Mouse (Mus musculus) intestine, embryonic 14.5 days (tissue): ENCODE measurements around the gene R3hdm2. TPM values are rescaled to one million over a fixed set of nuclear protein-coding genes. Genes with fewer than 3 reads are reported as not detected.

Source experiments
- ATAC-seq: fragments of 200-750 bp; cut with Nextera tagmentation; replicated peaks from 2 replicates; pipeline ENCODE4 v1.8.0; 2017; ENCODE audit warnings: low read depth, moderate number of reproducible peaks, moderate TSS enrichment, moderate library complexity; ENCODE audit not compliant: low FRiP score, low TSS enrichment
- DNase-seq: peaks from one replicate; pipeline ENCODE4 v3.0.0-alpha.2; 2018; ENCODE audit warnings: low spot score
- H3K27ac ChIP-seq: fragments of 300-500 bp; sonication (generic); 2 replicates; pipeline ENCODE4 v1.5.1; 2014; ENCODE audit warnings: low read depth, mild to moderate bottlenecking, control low read depth
- H3K27me3 ChIP-seq: fragments of 300-500 bp; sonication (generic); replicated peaks from 2 replicates; pipeline ENCODE4 v1.6.1; 2014; ENCODE audit warnings: low read length, control low read depth; ENCODE audit not compliant: control insufficient read depth, insufficient read depth
- H3K36me3 ChIP-seq: fragments of 300-500 bp; sonication (generic); 2 replicates; pipeline ENCODE4 v1.6.1; 2014; ENCODE audit warnings: low read length, control low read depth; ENCODE audit not compliant: control insufficient read depth, insufficient read depth
- H3K4me1 ChIP-seq: fragments of 300-500 bp; sonication (generic); replicated peaks from 2 replicates; pipeline ENCODE4 v1.6.1; 2014; ENCODE audit warnings: low read length, control low read depth, mixed read lengths; ENCODE audit not compliant: control insufficient read depth, insufficient read depth
- H3K4me2 ChIP-seq: fragments of 300-500 bp; sonication (generic); 2 replicates; pipeline ENCODE4 v1.6.1; 2014; ENCODE audit warnings: low read length
- H3K4me3 ChIP-seq: fragments of 300-500 bp; sonication (generic); 2 replicates; pipeline ENCODE4 v1.5.1; 2014; ENCODE audit warnings: low read depth, low read length, control low read depth, mixed read lengths
- H3K9ac ChIP-seq: fragments of 300-500 bp; sonication (generic); 2 replicates; pipeline ENCODE4 v1.6.1; 2014; ENCODE audit warnings: mild to moderate bottlenecking, low read length
- H3K9me3 ChIP-seq: fragments of 300-500 bp; sonication (generic); 2 replicates; pipeline ENCODE4 v1.6.1; 2016; ENCODE audit warnings: low read length, control low read depth; ENCODE audit not compliant: control insufficient read depth
- WGBS: fragments of 180-500 bp; shearing (Covaris S2); extraction: QIAGEN DNeasy Blood & Tissue Kit; methylation state at CpG from one replicate; pipeline ENCODE4 v1.1.7; 2014; 5-methylcytosine and 5-hydroxymethylcytosine counted together
- polyA plus RNA-seq: library from polyadenylated mRNA; unstranded; fragments of >200 nt; fragmentation: Nextera tagmentation; extraction: Ambion mirVana; gene quantifications from 2 replicates; pipeline ENCODE4 v1.2.1, GENCODE M21; 2014

Gene R3hdm2
- polyA plus RNA-seq, 1 experiment from 2014 or later, result 31.5 TPM

- Histone ChIP-seq H3K27ac (no peak overlapping the region), H3K4me3 (no peak overlapping the region), H3K36me3 (peaks cover 86% of the 10 kb centered on the region), H3K9me3 (no peaks in the 10 kb centered on the region), H3K27me3 (no peaks in the 10 kb centered on the region), H3K9ac (no peak overlapping the region), H3K4me2 (no peak overlapping the region), H3K4me1 (no peaks in the 10 kb centered on the region)
- WGBS, result 78% methylated on average over 5 of the region's 5 CpGs
- no peak for ATAC-seq
- no peak for DNase-seq
Observed at GRCm38 (mm10) chr10:127462411-127463096, 82.4 kb downstream of the R3hdm2 start.

- ATAC-seq (no peak), DNase-seq (no peak)
- H3K36me3 ChIP-seq, result peaks cover 42% of the 10 kb centered on the region
- no peaks in the 10 kb centered on the region for H3K27me3 ChIP-seq
- H3K4me3 ChIP-seq, result no peak overlapping the region
- H3K27ac ChIP-seq, result peak overlapping the region; percentile 55
- no peak overlapping the region for H3K9ac ChIP-seq
- WGBS, result 64% methylated on average over 15 of the region's 15 CpGs
- 0 out of 2 replicates have a peak, but pooled peaks cover 5% of the 10 kb centered on the region for H3K4me1 ChIP-seq
- H3K9me3 ChIP-seq, result no peaks in the 10 kb centered on the region
- H3K4me2 ChIP-seq, result no peak overlapping the region
Observed at GRCm38 (mm10) chr10:127471281-127471988, 91.3 kb downstream of the R3hdm2 start.

GRCm38 (mm10) chr10:127472722-127473121 is 92.6 kb downstream of the R3hdm2 start:
- H3K27ac ChIP-seq, result no peak overlapping the region
- H3K4me1 ChIP-seq, result 0 out of 2 replicates have a peak, but pooled peaks cover 5% of the 10 kb centered on the region
- no peak overlapping the region for H3K4me3 ChIP-seq
- no peak overlapping the region for H3K4me2 ChIP-seq
- no peak for ATAC-seq
- no peaks in the 10 kb centered on the region for H3K27me3 ChIP-seq
- 86% methylated on average over 9 of the region's 9 CpGs for WGBS
- peaks cover 48% of the 10 kb centered on the region for H3K36me3 ChIP-seq
- no peak for DNase-seq
- no peaks in the 10 kb centered on the region for H3K9me3 ChIP-seq
- no peak overlapping the region for H3K9ac ChIP-seq

GRCm38 (mm10) chr10:127475175-127475574 is 95.0 kb downstream of the R3hdm2 start:
- Histone ChIP-seq H3K4me2 (no peak overlapping the region), H3K4me3 (no peak overlapping the region), H3K9me3 (no peaks in the 10 kb centered on the region), H3K27me3 (no peaks in the 10 kb centered on the region), H3K4me1 (0 out of 2 replicates have a peak, but pooled peaks cover 5% of the 10 kb centered on the region), H3K36me3 (peaks cover 48% of the 10 kb centered on the region), H3K9ac (no peak overlapping the region), H3K27ac (no peak overlapping the region)
- DNase-seq (no peak), ATAC-seq (no peak)
- 96% methylated on average over 4 of the region's 4 CpGs for WGBS

GRCm38 (mm10) chr10:127476541-127476940 is 96.4 kb downstream of the R3hdm2 start:
- no peak overlapping the region for H3K9ac ChIP-seq
- no peak overlapping the region for H3K27ac ChIP-seq
- 90% methylated on average over 3 of the region's 3 CpGs for WGBS
- no peaks in the 10 kb centered on the region for H3K4me1 ChIP-seq
- H3K4me2 ChIP-seq, result no peak overlapping the region
- H3K36me3 ChIP-seq, result peaks cover 45% of the 10 kb centered on the region
- no peaks in the 10 kb centered on the region for H3K27me3 ChIP-seq
- DNase-seq, result no peak
- no peaks in the 10 kb centered on the region for H3K9me3 ChIP-seq
- no peak overlapping the region for H3K4me3 ChIP-seq
- no peak for ATAC-seq

- Histone ChIP-seq H3K9me3 (no peaks in the 10 kb centered on the region), H3K27ac (no peak overlapping the region), H3K27me3 (no peaks in the 10 kb centered on the region), H3K4me3 (no peak overlapping the region), H3K9ac (no peak overlapping the region), H3K36me3 (peaks cover 42% of the 10 kb centered on the region), H3K4me1 (no peaks in the 10 kb centered on the region), H3K4me2 (no peak overlapping the region)
- DNase-seq (no peak), ATAC-seq (no peak)
- 88% methylated on average over 7 of the region's 7 CpGs for WGBS
Observed at GRCm38 (mm10) chr10:127477301-127477700, 97.2 kb downstream of the R3hdm2 start.

GRCm38 (mm10) chr10:127479131-127479530 is 99.0 kb downstream of the R3hdm2 start:
- Histone ChIP-seq H3K4me1 (no peaks in the 10 kb centered on the region), H3K9me3 (no peaks in the 10 kb centered on the region), H3K4me3 (no peak overlapping the region), H3K36me3 (peaks cover 29% of the 10 kb centered on the region), H3K9ac (no peak overlapping the region), H3K27ac (no peak overlapping the region), H3K4me2 (no peak overlapping the region), H3K27me3 (no peaks in the 10 kb centered on the region)
- WGBS, result 95% methylated on average over 4 of the region's 4 CpGs
- DNase-seq (no peak), ATAC-seq (no peak)

GRCm38 (mm10) chr10:127480833-127481813 is 101.0 kb downstream of the R3hdm2 start:
- Histone ChIP-seq H3K27ac (no peak overlapping the region), H3K4me1 (no peaks in the 10 kb centered on the region), H3K4me3 (no peak overlapping the region), H3K9ac (no peak overlapping the region), H3K4me2 (no peak overlapping the region), H3K36me3 (peaks cover 38% of the 10 kb centered on the region), H3K9me3 (no peaks in the 10 kb centered on the region), H3K27me3 (no peaks in the 10 kb centered on the region)
- no peak for DNase-seq
- WGBS, result 76% methylated on average over 19 of the region's 19 CpGs
- no peak for ATAC-seq
